Mouse (Mus musculus): ENCODE data around the gene Kcnt2.

Kcnt2 gene

GRCm38 (mm10) chr1:140531285-140531908 is 285.4 kb downstream of the Kcnt2 start:
- DNase-seq, result no peak

- no peak for DNase-seq
Observed at GRCm38 (mm10) chr1:140534849-140535248, 288.9 kb downstream of the Kcnt2 start.

GRCm38 (mm10) chr1:140542066-140542465 is 296.1 kb downstream of the Kcnt2 start:
- no peak for DNase-seq

GRCm38 (mm10) chr1:140548711-140549110 is 302.8 kb downstream of the Kcnt2 start:
- DNase-seq, result no peak

GRCm38 (mm10) chr1:140560801-140561200 is 314.8 kb downstream of the Kcnt2 start:
- DNase-seq, result no peak

- no peak for DNase-seq
Observed at GRCm38 (mm10) chr1:140572141-140572540, 326.2 kb downstream of the Kcnt2 start.

GRCm38 (mm10) chr1:140578607-140579006 is 332.6 kb downstream of the Kcnt2 start:
- DNase-seq, result no peak

- no peak for DNase-seq
Observed at GRCm38 (mm10) chr1:140588302-140588701, 342.3 kb downstream of the Kcnt2 start.

GRCm38 (mm10) chr1:140608765-140609297 is 362.9 kb downstream of the Kcnt2 start:
- DNase-seq, result no peak

GRCm38 (mm10) chr1:140613101-140613500 is 367.1 kb downstream of the Kcnt2 start:
- DNase-seq, result no peak

GRCm38 (mm10) chr1:140614840-140615239 is 368.9 kb downstream of the Kcnt2 start:
- no peak for DNase-seq

GRCm38 (mm10) chr1:140618164-140618563 is 372.2 kb downstream of the Kcnt2 start:
- DNase-seq, result no peak

GRCm38 (mm10) chr1:140624918-140625317 is 379.0 kb downstream of the Kcnt2 start:
- DNase-seq, result no peak

GRCm38 (mm10) chr1:140659607-140660340 is 413.8 kb downstream of the Kcnt2 start:
- DNase-seq, result no peak

- no peak for DNase-seq
Observed at GRCm38 (mm10) chr1:140660751-140661403, 414.9 kb downstream of the Kcnt2 start.

GRCm38 (mm10) chr1:140661404-140661787 is 415.4 kb downstream of the Kcnt2 start:
- DNase-seq, result no peak

All from kidney, adult 11 months (tissue).